Comparison of ENCODE assay signal across 11 mouse cellular contexts in genomic region chr12:75649058-75649705, GRCm38 (mm10). TPM values are rescaled to one million over a fixed set of nuclear protein-coding genes. Genes with fewer than 3 reads are reported as not detected.
DNase-seq lines count a peak whose midpoint lies in the region; ATAC-seq and TF ChIP-seq lines count a peak whose summit lies in the region.
"Had no signal": no experiment of that assay in that cellular context is flagged by ENCODE, and none has a peak within 500 bp of the region (broad histone marks: within the 10 kb centered on the region; RNA-seq: fewer than 3 reads in every experiment).

No protein-coding gene starts in this region.

- H3K4me2 ChIP-seq in lung, embryonic 16.5 days (ENCODE audit: low read depth, low read length): no peak overlapping the region
- no peak overlapping the region for H3K4me2 ChIP-seq in embryonic facial prominence, embryonic 14.5 days (ENCODE audit: low read depth, low read length)
- H3K4me2 ChIP-seq in hindbrain, embryonic 14.5 days (replicated peaks): no peak overlapping the region
- H3K4me2 ChIP-seq in midbrain, embryonic 15.5 days: no peak overlapping the region; the same call in 1 of the 2 replicates
- H3K4me2 ChIP-seq: liver, embryonic 12.5 days had no signal

- H3K27me3 ChIP-seq in lung, embryonic 16.5 days (ENCODE audit: control insufficient read depth, insufficient read depth, low read depth, low read length): no peaks in the 10 kb centered on the region
- H3K27me3 ChIP-seq in embryonic facial prominence, embryonic 14.5 days (replicated peaks; ENCODE audit: control insufficient read depth, insufficient read depth, low read length): no peaks in the 10 kb centered on the region
- H3K27me3 ChIP-seq in hindbrain, embryonic 14.5 days (ENCODE audit: control insufficient read depth, insufficient read depth, low read length): no peaks in the 10 kb centered on the region
- H3K27me3 ChIP-seq in midbrain, embryonic 15.5 days (replicated peaks): no peaks in the 10 kb centered on the region
- H3K27me3 ChIP-seq: liver, embryonic 12.5 days had no signal

- no peaks in the 10 kb centered on the region for H3K9me3 ChIP-seq in lung, embryonic 16.5 days (ENCODE audit: control insufficient read depth, low read length)
- no peaks in the 10 kb centered on the region for H3K9me3 ChIP-seq in embryonic facial prominence, embryonic 14.5 days (ENCODE audit: control insufficient read depth, low read length)
- no peaks in the 10 kb centered on the region for H3K9me3 ChIP-seq in hindbrain, embryonic 14.5 days (ENCODE audit: control insufficient read depth, low read length)
- H3K9me3 ChIP-seq in midbrain, embryonic 15.5 days: no peaks in the 10 kb centered on the region
- H3K9me3 ChIP-seq: liver, embryonic 12.5 days had no signal

- peak; percentile 78 for ATAC-seq in lung, embryonic 16.5 days (ENCODE audit: low read depth)
- peak; percentile 57; the same call in 1 of the 2 replicates for ATAC-seq in embryonic facial prominence, embryonic 14.5 days (ENCODE audit: low read depth)
- peak; percentile 62 for ATAC-seq in hindbrain, embryonic 14.5 days (ENCODE audit: low FRiP score)
- ATAC-seq in midbrain, embryonic 15.5 days (replicated peaks): peak; percentile 94
- no peak for ATAC-seq in CD4-positive, CD25-positive, alpha-beta regulatory T cell, adult 4 months
- no peak for ATAC-seq in cerebellum, adult (ENCODE audit: insufficient number of reproducible peaks, low FRiP score, low TSS enrichment)
- ATAC-seq: activated CD4-positive, CD25-positive, alpha-beta regulatory T cell, adult 4 months; liver, embryonic 12.5 days had no signal

- DNase-seq in lung, adult 2 months: no peak
- DNase-seq in embryonic facial prominence, embryonic 14.5 days (ENCODE audit: low spot score): peak; percentile 37
- DNase-seq in hindbrain, embryonic 14.5 days (ENCODE audit: low spot score): peak; percentile 64
- DNase-seq in adrenal gland, postnatal 14 days: no peak
- DNase-seq: thymus, postnatal 36 days had no signal

- no peak for TF ChIP-seq POLR2A in lung, adult 2 months (IDR thresholded peaks at IDR 0.05; ENCODE audit: borderline replicate concordance, extremely low read depth, low read depth, low read length)

- H3K36me3 ChIP-seq in lung, embryonic 16.5 days (ENCODE audit: control insufficient read depth, insufficient read depth, low read length): no peaks in the 10 kb centered on the region
- H3K36me3 ChIP-seq in embryonic facial prominence, embryonic 14.5 days (ENCODE audit: control insufficient read depth, insufficient read depth, low read length): no peaks in the 10 kb centered on the region
- H3K36me3 ChIP-seq in hindbrain, embryonic 14.5 days (replicated peaks; ENCODE audit: control insufficient read depth, insufficient read depth): no peaks in the 10 kb centered on the region
- no peaks in the 10 kb centered on the region for H3K36me3 ChIP-seq in midbrain, embryonic 15.5 days (replicated peaks)

- WGBS in lung, embryonic 16.5 days: 71% methylated on average over 12 of the region's 12 CpGs
- 77% methylated on average over 12 of the region's 12 CpGs for WGBS in lung, adult 2 months
- WGBS in embryonic facial prominence, embryonic 14.5 days: 78% methylated on average over 12 of the region's 12 CpGs
- WGBS in hindbrain, embryonic 14.5 days: 47% methylated on average over 12 of the region's 12 CpGs
- WGBS in midbrain, embryonic 15.5 days: 34% methylated on average over 12 of the region's 12 CpGs

- no peak overlapping the region for H3K4me3 ChIP-seq in lung, embryonic 16.5 days (ENCODE audit: low read length)
- H3K4me3 ChIP-seq in lung, adult 2 months (replicated peaks; ENCODE audit: extremely low read depth, low read depth, low read length): no peak overlapping the region
- H3K4me3 ChIP-seq in embryonic facial prominence, embryonic 14.5 days (ENCODE audit: low read depth, low read length): no peak overlapping the region
- H3K4me3 ChIP-seq in hindbrain, embryonic 14.5 days (replicated peaks; ENCODE audit: low read length): no peak overlapping the region
- H3K4me3 ChIP-seq in midbrain, embryonic 15.5 days: no peak overlapping the region
- H3K4me3 ChIP-seq: liver, embryonic 12.5 days had no signal

- TF ChIP-seq CTCF in lung, adult 2 months (IDR thresholded peaks at IDR 0.05; ENCODE audit: insufficient read depth, low read length): no peak

- no peak overlapping the region for H3K9ac ChIP-seq in lung, embryonic 16.5 days (ENCODE audit: low read length)
- no peak overlapping the region for H3K9ac ChIP-seq in embryonic facial prominence, embryonic 14.5 days (ENCODE audit: low read depth, low read length)
- no peak overlapping the region for H3K9ac ChIP-seq in hindbrain, embryonic 14.5 days
- no peak overlapping the region for H3K9ac ChIP-seq in midbrain, embryonic 15.5 days
- H3K9ac ChIP-seq: liver, embryonic 12.5 days had no signal

- H3K27ac ChIP-seq in lung, embryonic 16.5 days (ENCODE audit: low read length): no peak overlapping the region
- H3K27ac ChIP-seq in embryonic facial prominence, embryonic 14.5 days (replicated peaks; ENCODE audit: low read depth, low read length): no peak overlapping the region
- peak overlapping the region; percentile 70 for H3K27ac ChIP-seq in hindbrain, embryonic 14.5 days
- peak overlapping the region; percentile 74 for H3K27ac ChIP-seq in midbrain, embryonic 15.5 days
- H3K27ac ChIP-seq: liver, embryonic 12.5 days had no signal

- H3K4me1 ChIP-seq in lung, embryonic 16.5 days (replicated peaks; ENCODE audit: control insufficient read depth, insufficient read depth, low read length): no peaks in the 10 kb centered on the region
- no peaks in the 10 kb centered on the region for H3K4me1 ChIP-seq in lung, adult 2 months (ENCODE audit: control insufficient read depth, insufficient read depth, low read length)
- no peaks in the 10 kb centered on the region for H3K4me1 ChIP-seq in embryonic facial prominence, embryonic 14.5 days (ENCODE audit: control insufficient read depth, insufficient read depth, low read length)
- 0 out of 2 replicates have a peak, but pooled peaks cover 4% of the 10 kb centered on the region for H3K4me1 ChIP-seq in hindbrain, embryonic 14.5 days (replicated peaks; ENCODE audit: control insufficient read depth, insufficient read depth, low read length)
- peaks cover 16% of the 10 kb centered on the region for H3K4me1 ChIP-seq in midbrain, embryonic 15.5 days
- H3K4me1 ChIP-seq: liver, embryonic 12.5 days had no signal

RNA-seq across cellular contexts. Expression of gene Wdr89, which starts 20.2 kb away (rescaled TPM):
- 9.5 and 9.7 TPM in 2 replicates for polyA plus RNA-seq in lung, embryonic 16.5 days (2015; fragmentation: Nextera tagmentation; extraction: Ambion mirVana)
- 1.3 and 2.0 TPM in 2 replicates for polyA plus RNA-seq in lung, adult 2 months (2012; rRNA removed)
- polyA plus RNA-seq in embryonic facial prominence, embryonic 14.5 days (2014; fragmentation: Nextera tagmentation; extraction: Ambion mirVana): 10.2 and 11.1 TPM in 2 replicates
- 5.4 and 5.9 TPM in 2 replicates for polyA plus RNA-seq in hindbrain, embryonic 14.5 days (2014; fragmentation: Nextera tagmentation; extraction: Ambion mirVana)
- 4.7 and 5.1 TPM in 2 replicates for polyA plus RNA-seq in midbrain, embryonic 15.5 days (2015; fragmentation: Nextera tagmentation; extraction: Ambion mirVana)
- 3.6 and 5.0 TPM in 2 replicates for total RNA-seq in adrenal gland, postnatal 14 days (2021)
- 10 to 100 TPM; 18.1 to 24.9 TPM for polyA plus RNA-seq in CD4-positive, CD25-positive, alpha-beta regulatory T cell, adult 4 months (2017; shearing (Covaris generic))

RNA-seq across cellular contexts. Expression of gene Ppp2r5e, which starts 53.1 kb away (rescaled TPM):
- polyA plus RNA-seq in lung, embryonic 16.5 days (2015; fragmentation: Nextera tagmentation; extraction: Ambion mirVana): 9.9 and 10.3 TPM in 2 replicates
- 13.8 and 23.3 TPM in 2 replicates for polyA plus RNA-seq in lung, adult 2 months (2012; rRNA removed)
- 14.8 and 15.3 TPM in 2 replicates for polyA plus RNA-seq in embryonic facial prominence, embryonic 14.5 days (2014; fragmentation: Nextera tagmentation; extraction: Ambion mirVana)
- polyA plus RNA-seq in hindbrain, embryonic 14.5 days (2014; fragmentation: Nextera tagmentation; extraction: Ambion mirVana): 25.6 and 27.1 TPM in 2 replicates
- 20.9 and 21.3 TPM in 2 replicates for polyA plus RNA-seq in midbrain, embryonic 15.5 days (2015; fragmentation: Nextera tagmentation; extraction: Ambion mirVana)
- total RNA-seq in adrenal gland, postnatal 14 days (2021): 44.4 and 47.5 TPM in 2 replicates
- polyA plus RNA-seq in CD4-positive, CD25-positive, alpha-beta regulatory T cell, adult 4 months (2017; shearing (Covaris generic)): 1 to 10 TPM; 4.8 to 7.9 TPM

Comparison
In these comparisons a context has a peak if more than half of its experiments do, and no peak if none do; other contexts are left out.
1. ATAC-seq: peak in lung, embryonic 16.5 days (single experiment), embryonic facial prominence, embryonic 14.5 days (single experiment), hindbrain, embryonic 14.5 days (single experiment) and midbrain, embryonic 15.5 days (single experiment); none in CD4-positive, CD25-positive, alpha-beta regulatory T cell, adult 4 months (single experiment) and cerebellum, adult (single experiment).
2. H3K27ac ChIP-seq: peak in hindbrain, embryonic 14.5 days (single experiment) and midbrain, embryonic 15.5 days (single experiment); none in lung, embryonic 16.5 days (single experiment) and embryonic facial prominence, embryonic 14.5 days (single experiment).
3. DNase-seq: peak in embryonic facial prominence, embryonic 14.5 days (single experiment) and hindbrain, embryonic 14.5 days (single experiment); none in lung, adult 2 months (single experiment) and adrenal gland, postnatal 14 days (single experiment).